Mouse (Mus musculus) liver, postnatal 0 days (tissue): ENCODE data around the gene Rnf115.

Source experiments
- CTCF ChIP-seq: sonication (generic); IDR thresholded peaks from 2 replicates; pipeline ENCODE4 v1.5.1; 2016; ENCODE audit warnings: antibody characterized with exemption, low read depth
- EP300 ChIP-seq: IDR thresholded peaks from 2 replicates; pipeline ENCODE4 v1.6.1; 2016; ENCODE audit warnings: antibody characterized with exemption, low read depth, mild to moderate bottlenecking

DNA sequence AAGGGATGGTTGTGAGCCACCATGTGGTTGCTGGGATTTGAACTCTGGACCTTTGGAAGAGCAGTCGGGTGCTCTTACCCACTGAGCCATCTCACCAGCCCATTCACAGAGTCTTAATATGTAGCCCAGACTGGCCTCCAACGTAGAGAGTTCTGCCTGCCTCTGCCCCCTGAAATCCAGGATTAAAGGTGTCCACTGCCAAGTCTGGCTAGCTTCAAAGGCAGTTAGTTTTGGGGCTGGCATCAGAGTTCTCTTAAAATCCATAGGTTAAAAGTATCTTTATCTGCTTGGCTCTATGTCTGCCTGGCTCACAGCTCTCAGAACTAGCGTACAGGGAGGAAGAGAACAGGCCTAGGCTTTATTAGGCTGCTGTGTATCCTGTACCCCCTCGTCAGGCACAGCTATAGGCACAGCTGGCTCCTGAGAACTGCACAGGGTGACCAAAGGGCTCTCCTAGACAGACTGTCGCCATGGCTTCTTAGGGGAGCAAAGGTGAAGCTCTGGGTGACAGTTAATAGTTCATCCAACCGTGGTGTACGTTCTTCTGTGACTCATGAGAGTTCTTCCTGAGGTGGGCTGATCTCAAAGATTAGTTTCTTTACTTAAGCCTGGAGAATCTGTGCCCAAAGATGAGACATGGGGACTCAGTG, 111.7 kb downstream of the Rnf115 start:
- TF ChIP-seq CTCF (no peak), EP300 (no peak)
